Mouse (Mus musculus) hindbrain, postnatal 0 days (tissue): ENCODE data around the gene Tmem116. TPM values are rescaled to one million over a fixed set of nuclear protein-coding genes. Genes with fewer than 3 reads are reported as not detected.
A peak's percentile ranks its signal among the peaks of the same experiment; 100 is the strongest.

Experiments used
- ATAC-seq: fragments of 200-750 bp; cut with Nextera tagmentation; 2 replicates; pipeline ENCODE4 v1.8.0; 2017; ENCODE audit warnings: mild to moderate bottlenecking, moderate TSS enrichment, moderate library complexity
- DNase-seq: peaks from one replicate; pipeline ENCODE4 v3.0.0-alpha.2; 2015; ENCODE audit warnings: low spot score
- H3K27ac ChIP-seq: fragments of 300-500 bp; sonication (generic); 2 replicates; pipeline ENCODE4 v1.5.1; 2014; ENCODE audit warnings: mild to moderate bottlenecking
- H3K27me3 ChIP-seq: fragments of 300-500 bp; sonication (generic); 2 replicates; pipeline ENCODE4 v1.6.1; 2014; ENCODE audit warnings: low read length, mixed read lengths; ENCODE audit not compliant: insufficient read depth
- H3K36me3 ChIP-seq: fragments of 300-500 bp; sonication (generic); 2 replicates; pipeline ENCODE4 v1.6.1; 2014; ENCODE audit warnings: low read length, mixed read lengths; ENCODE audit not compliant: insufficient read depth
- H3K4me1 ChIP-seq: fragments of 300-500 bp; sonication (generic); 2 replicates; pipeline ENCODE4 v1.6.1; 2014; ENCODE audit warnings: antibody characterized with exemption, low read length, mixed read lengths; ENCODE audit not compliant: insufficient read depth
- H3K4me2 ChIP-seq: fragments of 300-500 bp; sonication (generic); 2 replicates; pipeline ENCODE4 v1.6.1; 2014; ENCODE audit warnings: low read depth, mild to moderate bottlenecking, low read length, moderate library complexity, mixed read lengths
- H3K4me3 ChIP-seq: fragments of 300-500 bp; sonication (generic); 2 replicates; pipeline ENCODE4 v1.5.1; 2014; ENCODE audit warnings: low read length
- H3K9ac ChIP-seq: fragments of 300-500 bp; sonication (generic); replicated peaks from 2 replicates; pipeline ENCODE4 v1.6.1; 2014; ENCODE audit warnings: mild to moderate bottlenecking, low read length, moderate library complexity, mixed read lengths
- H3K9me3 ChIP-seq: fragments of 300-500 bp; sonication (generic); 2 replicates; pipeline ENCODE4 v1.6.1; 2016; ENCODE audit warnings: low read length, mixed read lengths
- CTCF ChIP-seq: IDR thresholded peaks from 2 replicates; pipeline ENCODE4 v1.5.1; 2016; ENCODE audit warnings: antibody characterized with exemption, control low read depth, low read depth
- WGBS: fragments of 180-500 bp; shearing (Covaris S2); extraction: QIAGEN DNeasy Blood & Tissue Kit; methylation state at CpG from one replicate; pipeline ENCODE4 v1.1.7; 2014; 5-methylcytosine and 5-hydroxymethylcytosine counted together
- polyA plus RNA-seq: library from polyadenylated mRNA; unstranded; fragments of >200 nt; fragmentation: Nextera tagmentation; extraction: Ambion mirVana; gene quantifications from 2 replicates; pipeline ENCODE4 v1.2.1, GENCODE M21; 2015
- total RNA-seq: library from RNA; depleted of rRNA; stranded (reverse); fragments of >200 nt; gene quantifications from 2 replicates; pipeline ENCODE4 v1.2.3, GENCODE M21; 2014

Gene Tmem116
- total and polyA plus RNA-seq, 2 experiments from 2014 or later: 2.6 to 7.6 TPM

DNA sequence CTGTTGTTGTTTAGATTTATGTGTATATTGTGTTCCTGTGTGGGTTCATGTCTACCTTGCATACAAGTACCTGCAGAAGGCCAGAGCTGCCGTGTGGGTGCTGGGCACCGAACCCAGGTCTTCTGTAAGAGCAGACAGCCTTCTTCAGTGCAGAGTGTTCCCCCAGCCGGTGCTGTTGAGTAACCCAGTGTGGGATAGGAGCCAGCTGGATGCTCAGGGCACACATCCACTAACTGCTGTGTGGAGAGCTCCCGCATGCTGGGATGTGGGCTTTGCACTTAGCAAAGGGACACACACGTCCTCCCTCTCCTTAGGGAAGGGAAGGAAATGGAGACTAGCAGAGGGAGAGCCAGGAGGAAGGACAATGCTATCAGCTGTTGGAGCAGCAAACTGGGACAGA is 13.6 kb upstream of the Tmem116 start:
- no peak for TF ChIP-seq CTCF
- Histone ChIP-seq H3K9ac (no peak overlapping the region), H3K27ac (no peak overlapping the region), H3K4me2 (no peak overlapping the region), H3K9me3 (no peaks in the 10 kb centered on the region), H3K36me3 (peaks cover 80% of the 10 kb centered on the region), H3K4me3 (no peak overlapping the region), H3K4me1 (no peaks in the 10 kb centered on the region), H3K27me3 (no peaks in the 10 kb centered on the region)
- ATAC-seq (no peak), DNase-seq (no peak)
- WGBS: 92% methylated on average over 5 of the region's 5 CpGs

DNA sequence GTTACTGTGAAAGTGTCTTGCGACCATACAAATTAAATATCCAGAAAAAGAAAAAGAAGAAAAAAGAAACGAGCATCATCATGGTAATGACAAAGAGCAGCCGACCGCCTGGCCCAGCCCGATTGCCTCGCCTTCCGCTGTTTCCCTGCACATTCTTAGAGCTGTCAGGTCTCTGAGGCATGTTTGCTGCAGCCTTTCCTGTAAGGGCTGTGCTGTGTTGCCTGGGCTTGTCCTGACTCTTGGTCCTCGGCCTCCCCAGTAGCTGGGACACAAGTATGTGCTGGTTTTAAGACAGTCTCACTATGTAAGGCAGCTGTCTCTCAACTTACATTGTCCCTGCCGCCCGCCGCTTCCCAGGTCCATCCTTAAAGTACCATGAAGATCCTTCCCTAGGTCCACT is 12.9 kb upstream of the Tmem116 start:
- H3K9me3 ChIP-seq: no peaks in the 10 kb centered on the region
- no peak for TF ChIP-seq CTCF
- H3K4me3 ChIP-seq: no peak overlapping the region
- no peaks in the 10 kb centered on the region for H3K27me3 ChIP-seq
- H3K4me2 ChIP-seq: no peak overlapping the region
- no peak overlapping the region for H3K27ac ChIP-seq
- DNase-seq (no peak), ATAC-seq (no peak)
- H3K4me1 ChIP-seq: no peaks in the 10 kb centered on the region
- H3K36me3 ChIP-seq: peaks cover 73% of the 10 kb centered on the region
- WGBS: 93% methylated on average over 11 of the region's 11 CpGs
- H3K9ac ChIP-seq: no peak overlapping the region

DNA sequence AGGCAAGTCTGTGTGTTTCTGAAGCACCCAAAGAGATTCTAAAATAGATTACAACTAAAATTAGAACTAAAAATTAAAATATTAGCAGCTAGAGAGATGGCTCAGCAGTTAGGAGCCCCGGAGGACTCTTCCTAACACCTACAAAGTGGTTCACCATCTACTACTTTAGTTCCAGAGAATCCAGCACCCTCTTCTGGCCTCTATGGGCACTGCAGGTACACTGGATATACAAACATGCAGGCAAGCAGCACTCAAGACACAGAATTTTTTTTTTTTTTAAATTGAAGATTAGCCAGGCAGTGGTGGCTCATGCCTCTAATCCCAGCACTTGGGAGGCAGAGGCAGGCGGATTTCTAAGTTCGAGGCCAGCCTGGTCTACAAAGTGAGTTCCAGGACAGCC is 8.1 kb upstream of the Tmem116 start:
- Histone ChIP-seq H3K4me2 (no peak overlapping the region), H3K36me3 (peaks cover 73% of the 10 kb centered on the region), H3K9ac (no peak overlapping the region), H3K4me1 (no peaks in the 10 kb centered on the region), H3K27me3 (no peaks in the 10 kb centered on the region), H3K27ac (no peak overlapping the region), H3K4me3 (no peak overlapping the region), H3K9me3 (no peaks in the 10 kb centered on the region)
- DNase-seq (peak; percentile 75), ATAC-seq (no peak)
- 98% methylated on average over 3 of the region's 3 CpGs for WGBS
- TF ChIP-seq CTCF: peak; percentile 66

DNA sequence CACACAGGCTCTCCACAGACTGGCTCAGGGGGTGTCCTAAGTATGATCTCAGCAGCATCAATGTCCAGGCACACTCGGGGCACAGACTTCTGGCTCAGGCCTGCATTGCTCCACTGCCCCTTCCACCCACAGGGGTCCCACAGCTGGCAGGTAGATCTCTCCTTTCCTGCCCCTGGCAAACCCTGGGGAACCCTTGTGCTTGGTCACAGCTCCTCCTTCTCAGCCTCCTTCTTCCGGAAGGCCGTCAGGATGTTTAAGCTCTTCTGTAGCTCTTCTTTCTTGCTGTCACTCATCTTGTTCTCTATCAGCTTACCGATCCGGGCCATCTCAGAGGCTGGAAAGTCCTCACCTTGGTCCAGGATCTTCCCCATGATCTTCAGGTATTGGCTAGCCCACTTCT is 6.8 kb upstream of the Tmem116 start:
- Histone ChIP-seq H3K36me3 (peaks cover 69% of the 10 kb centered on the region), H3K27ac (no peak overlapping the region), H3K4me3 (no peak overlapping the region), H3K4me2 (no peak overlapping the region), H3K9me3 (no peaks in the 10 kb centered on the region), H3K4me1 (no peaks in the 10 kb centered on the region), H3K9ac (no peak overlapping the region), H3K27me3 (no peaks in the 10 kb centered on the region)
- ATAC-seq (no peak), DNase-seq (no peak)
- TF ChIP-seq CTCF: no peak
- WGBS: 93% methylated on average over 5 of the region's 5 CpGs

DNA sequence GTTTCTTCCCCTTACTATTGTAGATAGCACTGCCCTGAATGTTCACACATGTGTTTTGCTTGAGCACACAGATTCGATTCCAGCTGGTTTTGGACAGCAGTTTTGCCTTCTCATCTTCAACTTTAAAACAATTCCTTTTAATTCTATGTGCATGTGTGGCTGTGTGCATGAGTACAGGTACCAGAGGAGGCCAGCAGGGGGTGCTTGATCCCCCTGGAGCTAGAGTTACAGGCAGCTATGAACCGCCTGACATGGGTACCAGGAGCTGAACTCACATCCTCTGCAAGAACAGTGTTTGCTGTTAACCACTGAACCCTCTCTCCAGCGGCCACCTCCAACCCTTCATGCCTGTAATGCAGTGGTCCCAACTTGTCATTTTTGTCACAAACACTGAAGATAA is 3.2 kb upstream of the Tmem116 start:
- DNase-seq: peak; percentile 31
- H3K27me3 ChIP-seq: no peaks in the 10 kb centered on the region
- peaks cover 49% of the 10 kb centered on the region for H3K36me3 ChIP-seq
- ATAC-seq: no peak
- no peaks in the 10 kb centered on the region for H3K9me3 ChIP-seq
- H3K27ac ChIP-seq: no peak overlapping the region
- no peak overlapping the region for H3K4me3 ChIP-seq
- no peak overlapping the region for H3K4me2 ChIP-seq
- WGBS: 97% methylated on average over 3 of the region's 3 CpGs
- H3K9ac ChIP-seq: no peak overlapping the region
- H3K4me1 ChIP-seq: peaks cover 11% of the 10 kb centered on the region
- TF ChIP-seq CTCF: peak; percentile 53

DNA sequence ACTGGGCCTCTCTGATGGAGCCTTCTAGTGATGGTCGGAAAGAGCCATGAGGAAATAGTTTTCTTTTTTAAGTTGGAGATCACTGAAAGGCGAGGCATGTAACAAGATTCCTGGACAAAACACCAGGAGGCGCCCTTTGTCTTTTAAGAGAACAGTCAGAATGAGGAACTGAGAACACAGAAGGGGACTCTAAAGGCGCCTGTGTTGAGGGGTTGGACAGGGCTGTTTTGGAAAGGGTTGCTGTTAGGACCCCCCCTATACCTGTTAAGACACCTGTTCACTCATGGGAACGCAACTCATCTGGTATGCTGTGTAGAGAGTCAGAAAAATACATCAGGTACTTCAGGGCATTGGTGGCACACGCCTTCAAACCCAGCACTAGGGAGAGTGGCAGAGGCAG is 1.7 kb upstream of the Tmem116 start:
- Histone ChIP-seq H3K9ac (no peak overlapping the region), H3K27me3 (no peaks in the 10 kb centered on the region), H3K9me3 (no peaks in the 10 kb centered on the region), H3K4me1 (peaks cover 11% of the 10 kb centered on the region), H3K4me2 (no peak overlapping the region), H3K36me3 (peaks cover 40% of the 10 kb centered on the region), H3K4me3 (no peak overlapping the region), H3K27ac (no peak overlapping the region)
- DNase-seq: peak; percentile 67
- no peak for ATAC-seq
- TF ChIP-seq CTCF: peak; percentile 44
- 61% methylated on average over 6 of the region's 6 CpGs for WGBS

DNA sequence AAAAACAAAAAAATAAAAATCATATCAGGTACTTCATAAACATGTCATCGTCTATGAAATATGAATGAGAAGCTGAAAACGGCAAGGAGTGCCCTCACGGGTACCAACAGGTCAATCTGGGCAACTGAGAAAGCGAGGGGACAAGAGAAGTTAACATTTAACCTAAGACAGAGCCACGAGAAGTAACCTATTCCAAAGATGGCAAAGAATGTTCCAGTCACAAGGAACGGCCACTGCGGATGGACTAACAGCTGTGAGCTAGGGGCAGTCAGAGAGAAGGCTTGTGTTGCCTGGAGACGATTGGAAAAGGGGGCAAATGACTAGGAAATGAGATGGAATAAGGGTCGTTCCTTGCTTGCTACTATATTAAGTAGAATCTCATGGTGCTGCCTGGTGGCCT is 1.2 kb upstream of the Tmem116 start:
- Histone ChIP-seq H3K36me3 (peaks cover 35% of the 10 kb centered on the region), H3K9ac (no peak overlapping the region), H3K4me3 (no peak overlapping the region)

More for the DNA sequence above, 1.2 kb upstream of the Tmem116 start:
- Histone ChIP-seq H3K4me2 (peak overlapping the region; percentile 82), H3K27me3 (no peaks in the 10 kb centered on the region), H3K27ac (no peak overlapping the region), H3K9me3 (no peaks in the 10 kb centered on the region), H3K4me1 (peaks cover 11% of the 10 kb centered on the region)
- WGBS: 76% methylated on average over 9 of the region's 9 CpGs
- ATAC-seq (no peak), DNase-seq (no peak)
- no peak for TF ChIP-seq CTCF
